Mouse (Mus musculus) kidney, embryonic 14.5 days (tissue): ENCODE data around the gene Fam110c. TPM values are rescaled to one million over a fixed set of nuclear protein-coding genes. Genes with fewer than 3 reads are reported as not detected.

Experiments
- ATAC-seq: fragments of 200-750 bp; cut with Nextera tagmentation; 2 replicates; pipeline ENCODE4 v1.8.0; 2017; ENCODE audit warnings: moderate number of reproducible peaks, mild to moderate bottlenecking, moderate TSS enrichment, moderate library complexity; ENCODE audit not compliant: low FRiP score, low TSS enrichment
- H3K27ac ChIP-seq: fragments of 300-500 bp; sonication (generic); 2 replicates; pipeline ENCODE4 v1.5.1; 2014; ENCODE audit warnings: low read depth, mild to moderate bottlenecking, low read length, moderate library complexity, mixed read lengths
- H3K27me3 ChIP-seq: fragments of 300-500 bp; sonication (generic); 2 replicates; pipeline ENCODE4 v1.6.1; 2014; ENCODE audit warnings: mild to moderate bottlenecking, low read length; ENCODE audit not compliant: control insufficient read depth, insufficient read depth
- H3K36me3 ChIP-seq: fragments of 300-500 bp; sonication (generic); 2 replicates; pipeline ENCODE4 v1.6.1; 2014; ENCODE audit warnings: low read length, mixed read lengths; ENCODE audit not compliant: control insufficient read depth, insufficient read depth
- H3K4me1 ChIP-seq: fragments of 300-500 bp; sonication (generic); 2 replicates; pipeline ENCODE4 v1.6.1; 2014; ENCODE audit warnings: low read length, mixed read lengths; ENCODE audit not compliant: control insufficient read depth, insufficient read depth
- H3K4me2 ChIP-seq: fragments of 300-500 bp; sonication (generic); replicated peaks from 2 replicates; pipeline ENCODE4 v1.6.1; 2014; ENCODE audit warnings: low read depth, mild to moderate bottlenecking, low read length
- H3K4me3 ChIP-seq: fragments of 300-500 bp; sonication (generic); 2 replicates; pipeline ENCODE4 v1.5.1; 2014; ENCODE audit warnings: mild to moderate bottlenecking, low read length
- H3K9ac ChIP-seq: fragments of 300-500 bp; sonication (generic); 2 replicates; pipeline ENCODE4 v1.6.1; 2014; ENCODE audit warnings: low read depth, mild to moderate bottlenecking, low read length, moderate library complexity
- H3K9me3 ChIP-seq: fragments of 300-500 bp; sonication (generic); 2 replicates; pipeline ENCODE4 v1.6.1; 2016; ENCODE audit warnings: low read length; ENCODE audit not compliant: control insufficient read depth
- WGBS: fragments of 180-500 bp; shearing (Covaris S2); extraction: QIAGEN DNeasy Blood & Tissue Kit; methylation state at CpG from one replicate; pipeline ENCODE4 v1.1.7; 2014; 5-methylcytosine and 5-hydroxymethylcytosine counted together
- polyA plus RNA-seq: library from polyadenylated mRNA; unstranded; fragments of >200 nt; fragmentation: Nextera tagmentation; extraction: Ambion mirVana; gene quantifications from 2 replicates; pipeline ENCODE4 v1.2.1, GENCODE M21; 2014

Gene Fam110c
- polyA plus RNA-seq, 1 experiment from 2014 or later = 3.2 TPM

- no peak overlapping the region for H3K4me3 ChIP-seq
- no peak overlapping the region for H3K27ac ChIP-seq
- H3K36me3 ChIP-seq = no peaks in the 10 kb centered on the region
- H3K9me3 ChIP-seq = no peaks in the 10 kb centered on the region
- no peak for ATAC-seq
- H3K27me3 ChIP-seq = no peaks in the 10 kb centered on the region
- WGBS = 88% methylated on average over 4 of the region's 4 CpGs
- H3K4me1 ChIP-seq = no peaks in the 10 kb centered on the region
- H3K9ac ChIP-seq = no peak overlapping the region
- no peak overlapping the region for H3K4me2 ChIP-seq
Observed at GRCm38 (mm10) chr12:31129548-31129947, 55.9 kb downstream of the Fam110c start.

Other genes with a start within 250 kb of the Fam110c start
- gene Alkal2, start 189.5 kb upstream of the Fam110c start, polyA plus RNA-seq = 0.15 and 0.27 TPM in 2 replicates
- 216 and 230 TPM in 2 replicates for gene Acp1, start 162.3 kb upstream of the Fam110c start, polyA plus RNA-seq
- 22.9 and 23.0 TPM in 2 replicates for gene Sh3yl1, start 162.2 kb upstream of the Fam110c start, polyA plus RNA-seq
- gene Gm6993, start 166.9 kb downstream of the Fam110c start, polyA plus RNA-seq = not detected in 2 replicates
- 65.2 and 121 TPM in 2 replicates for gene Lamb1, start 191.4 kb downstream of the Fam110c start, polyA plus RNA-seq